Mouse (Mus musculus) spleen, postnatal 10 days (tissue): Measurements from ENCODE around the gene Pard3b.

Source experiments
- DNase-seq, 2 experiments: peaks; one replicate each; pipeline ENCODE4 v3.0.0; 2021 to 2022; ENCODE audit warnings: low spot score in 2 of 2

The Pard3b gene

DNA sequence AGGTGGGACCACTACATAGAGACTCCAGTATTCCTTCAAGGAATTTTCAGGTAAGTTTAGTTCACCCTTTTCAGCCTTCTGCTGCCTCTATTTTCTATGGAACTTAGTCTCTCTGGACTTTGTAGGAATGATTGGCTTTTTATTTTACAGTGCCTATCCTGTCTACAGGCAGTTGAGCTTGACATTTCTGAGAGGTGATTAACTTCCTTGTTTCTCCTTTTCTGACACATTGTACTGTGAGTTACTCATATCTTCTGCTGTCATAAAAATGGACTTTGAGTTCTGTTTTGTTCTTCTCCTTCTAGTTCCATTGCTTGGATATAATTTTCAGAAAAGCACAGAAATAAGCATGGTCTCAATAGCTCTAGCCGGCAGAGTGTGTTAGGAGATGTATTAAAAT is 112.4 kb downstream of the Pard3b start:
- no peak for DNase-seq

DNA sequence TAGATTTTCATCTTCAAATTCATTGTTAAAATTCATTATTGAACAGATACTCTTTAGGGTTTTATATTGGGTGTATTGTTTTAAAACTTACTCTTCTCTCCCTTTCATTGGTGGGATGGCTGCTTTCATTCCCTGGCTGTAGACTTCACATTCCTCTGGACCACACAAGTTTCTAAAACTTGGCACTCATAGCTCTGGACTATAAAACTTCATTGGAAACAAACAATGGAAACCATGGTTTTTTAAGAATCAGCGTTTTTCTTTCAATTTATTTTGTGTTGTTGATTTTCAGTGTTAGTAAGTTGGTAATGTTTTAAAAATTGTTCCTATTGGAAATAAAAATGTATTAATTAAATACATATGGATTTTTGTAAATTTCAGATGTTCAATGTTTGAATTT is 118.1 kb downstream of the Pard3b start:
- no peak for DNase-seq

- peak in 1 of 2 experiments; percentile 60 for DNase-seq
Measured at GRCm38 (mm10) chr1:61771213-61771612, 132.6 kb downstream of the Pard3b start.

GRCm38 (mm10) chr1:61778731-61779130 is 140.1 kb downstream of the Pard3b start:
- DNase-seq, result no peak

DNA sequence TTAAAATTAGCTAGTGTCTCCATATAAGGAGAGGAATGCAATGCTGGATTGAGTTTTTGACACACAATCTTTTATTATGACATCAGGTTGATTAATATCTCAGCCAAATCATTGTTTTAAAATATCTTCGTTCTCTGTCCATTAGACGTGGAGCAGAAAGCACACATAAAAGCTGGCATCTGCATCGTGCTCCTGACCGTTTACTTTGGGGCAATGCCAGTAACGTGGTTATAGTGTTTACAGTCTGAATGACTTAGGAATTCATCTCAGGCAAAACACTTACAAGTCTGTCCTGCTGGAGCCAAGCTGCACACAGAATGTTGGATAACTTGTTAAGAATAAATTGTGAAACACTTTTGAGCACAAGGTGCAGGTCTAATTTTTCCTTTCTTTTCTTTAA is 141.3 kb downstream of the Pard3b start:
- DNase-seq, result no peak

DNA sequence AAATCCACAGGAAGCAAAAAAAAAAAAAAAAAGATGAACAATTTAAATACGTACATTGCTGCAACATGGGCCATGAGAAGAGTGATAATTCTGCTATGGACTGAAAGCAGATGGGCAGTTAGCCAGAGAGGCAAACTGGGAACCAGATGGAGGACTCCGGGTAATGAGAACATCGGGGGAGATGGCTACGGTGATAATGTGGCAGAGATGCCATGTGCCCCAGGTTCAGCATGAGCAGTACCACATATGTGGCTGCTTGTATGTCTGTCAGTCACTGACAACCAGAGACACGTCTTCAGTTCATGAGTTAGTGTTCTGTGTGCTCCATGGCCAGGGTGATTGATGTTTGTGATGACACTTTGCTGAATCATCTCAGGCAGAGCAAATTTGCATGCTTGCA is 157.7 kb downstream of the Pard3b start:
- no peak for DNase-seq

GRCm38 (mm10) chr1:61820213-61820612 is 181.6 kb downstream of the Pard3b start:
- DNase-seq, result no peak

DNA sequence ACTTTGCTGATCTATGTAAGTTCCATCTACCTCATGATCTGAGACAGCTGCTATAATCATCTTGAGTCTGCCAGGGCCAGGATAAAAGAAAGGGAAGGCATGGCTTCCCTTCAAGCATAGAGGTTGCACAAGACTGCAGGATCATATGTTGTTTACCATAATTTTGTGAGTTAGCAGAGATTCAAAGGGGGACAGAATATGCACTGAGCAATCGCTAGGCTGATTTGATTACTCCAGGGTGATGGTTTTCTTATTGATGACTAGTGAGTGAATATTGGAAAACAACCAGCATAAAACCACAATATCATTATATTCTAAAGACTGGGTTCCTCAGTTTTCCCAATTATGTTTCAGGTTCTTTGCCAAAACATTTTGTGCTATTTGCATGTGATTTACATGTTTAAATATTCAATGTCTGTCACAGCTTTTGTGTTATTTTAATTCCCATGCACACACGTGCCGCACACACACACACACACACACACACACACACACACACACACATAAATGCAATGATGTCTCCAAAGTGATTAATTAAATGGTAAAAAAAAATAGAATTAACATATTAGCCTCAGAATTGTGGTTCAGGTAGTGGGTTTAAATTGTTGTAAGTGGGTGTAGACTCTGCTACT is 187.1 kb downstream of the Pard3b start:
- no peak for DNase-seq

DNA sequence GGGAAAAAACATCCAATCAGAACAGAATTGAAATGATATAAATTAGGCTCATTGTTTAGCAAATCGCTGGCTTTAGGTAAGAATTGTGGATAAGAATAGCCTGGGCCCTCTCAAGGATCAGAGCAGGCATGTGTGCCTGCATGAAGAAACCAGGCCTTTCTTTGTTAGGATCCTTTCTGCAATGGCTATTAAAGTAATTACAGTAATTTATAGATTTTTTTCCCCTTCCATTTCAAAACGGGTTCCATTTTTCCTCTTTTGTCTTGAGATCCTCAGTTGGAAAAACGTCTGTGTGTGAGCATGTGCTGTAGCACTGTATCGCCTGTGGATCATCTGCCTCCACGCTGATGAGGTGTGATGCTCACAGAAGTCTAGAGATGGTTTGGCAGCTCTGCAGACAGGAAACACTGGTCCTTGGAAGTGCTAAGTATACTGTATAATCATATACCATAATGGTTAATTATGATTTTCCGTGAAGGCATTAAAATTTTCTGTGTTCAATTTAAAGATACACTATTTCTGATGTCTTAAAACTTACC is 198.5 kb downstream of the Pard3b start:
- no peak for DNase-seq

- no peak for DNase-seq
Measured at GRCm38 (mm10) chr1:61846606-61847005, 208.0 kb downstream of the Pard3b start.

GRCm38 (mm10) chr1:61849029-61849714 is 210.5 kb downstream of the Pard3b start:
- DNase-seq, result no peak

- DNase-seq, result no peak
Measured at GRCm38 (mm10) chr1:61850471-61850870, 211.8 kb downstream of the Pard3b start.

DNA sequence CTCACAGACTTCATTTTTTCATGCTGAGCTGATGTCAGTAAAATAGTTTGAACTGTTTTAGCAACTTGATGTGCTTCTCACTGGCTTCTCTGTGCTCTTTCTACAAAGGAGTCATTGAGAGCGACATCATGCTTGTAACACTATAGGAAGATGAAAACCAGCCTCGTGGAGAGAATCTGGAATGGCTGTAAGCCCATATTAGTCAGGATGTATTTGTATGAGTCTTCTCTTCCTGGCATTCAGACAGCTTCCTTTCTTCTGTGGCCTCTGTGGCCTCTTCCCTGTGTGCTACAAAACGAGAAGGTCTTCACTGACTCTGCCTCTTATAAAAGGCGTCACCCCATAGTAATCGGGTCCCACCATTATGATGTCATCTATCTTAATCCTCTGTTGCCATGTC is 212.6 kb downstream of the Pard3b start:
- DNase-seq, result no peak

DNA sequence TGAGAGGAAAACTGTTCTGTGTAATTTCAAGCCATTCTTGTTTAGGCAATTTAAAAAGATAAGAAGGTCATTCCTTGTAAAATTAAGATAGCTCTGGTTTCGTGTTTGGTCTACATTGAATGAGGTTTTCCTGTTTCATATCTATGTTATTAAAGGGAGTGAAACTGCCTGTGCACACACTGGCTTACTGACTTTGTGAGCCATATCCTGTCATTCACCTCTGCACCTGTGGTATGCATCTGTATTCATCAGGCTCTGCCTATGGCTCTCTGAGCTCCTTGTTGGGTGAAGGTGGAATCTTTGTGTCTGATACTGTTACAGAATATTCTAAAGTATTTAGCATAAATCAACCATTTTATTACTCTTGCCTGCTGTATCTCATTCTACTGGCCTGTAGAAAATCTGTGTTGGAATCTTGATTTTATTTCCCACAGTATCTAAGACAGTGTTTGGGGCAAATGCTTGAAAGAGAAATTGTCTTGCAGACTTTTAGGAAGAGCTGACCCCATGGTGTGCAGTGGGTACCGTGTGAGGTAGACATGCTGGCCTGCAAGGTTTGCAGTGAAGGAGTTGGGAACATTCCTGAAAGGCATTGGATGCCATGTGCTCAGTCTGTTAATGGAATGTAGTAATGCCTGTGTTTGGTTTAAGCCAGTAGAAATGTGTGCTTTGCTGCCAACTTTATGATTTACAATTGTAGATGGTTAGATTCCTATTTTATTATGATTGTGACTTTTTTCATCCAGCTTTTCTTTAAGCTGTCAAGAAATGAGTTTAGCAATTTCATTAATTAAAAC is 228.9 kb downstream of the Pard3b start:
- DNase-seq, result no peak

DNA sequence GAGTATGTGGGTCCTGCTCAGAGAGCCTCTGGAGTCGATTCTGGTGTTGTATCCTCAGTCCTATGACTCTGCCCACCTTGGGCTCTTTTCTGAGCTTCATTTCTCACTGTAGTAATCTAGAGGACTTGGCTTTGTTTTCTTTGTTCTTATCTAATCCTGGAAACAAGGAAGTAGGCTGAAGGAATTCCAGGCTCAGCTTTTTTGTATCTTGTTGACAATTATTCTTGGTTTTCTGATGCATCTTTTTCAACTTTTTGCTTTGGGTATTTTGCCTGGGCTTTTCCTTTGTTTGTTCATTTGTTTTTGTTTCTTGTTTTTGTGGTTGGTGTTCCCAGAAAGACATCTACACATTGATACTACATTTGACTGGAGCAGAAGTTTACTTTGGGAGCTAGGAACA is 236.3 kb downstream of the Pard3b start:
- no peak for DNase-seq

DNA sequence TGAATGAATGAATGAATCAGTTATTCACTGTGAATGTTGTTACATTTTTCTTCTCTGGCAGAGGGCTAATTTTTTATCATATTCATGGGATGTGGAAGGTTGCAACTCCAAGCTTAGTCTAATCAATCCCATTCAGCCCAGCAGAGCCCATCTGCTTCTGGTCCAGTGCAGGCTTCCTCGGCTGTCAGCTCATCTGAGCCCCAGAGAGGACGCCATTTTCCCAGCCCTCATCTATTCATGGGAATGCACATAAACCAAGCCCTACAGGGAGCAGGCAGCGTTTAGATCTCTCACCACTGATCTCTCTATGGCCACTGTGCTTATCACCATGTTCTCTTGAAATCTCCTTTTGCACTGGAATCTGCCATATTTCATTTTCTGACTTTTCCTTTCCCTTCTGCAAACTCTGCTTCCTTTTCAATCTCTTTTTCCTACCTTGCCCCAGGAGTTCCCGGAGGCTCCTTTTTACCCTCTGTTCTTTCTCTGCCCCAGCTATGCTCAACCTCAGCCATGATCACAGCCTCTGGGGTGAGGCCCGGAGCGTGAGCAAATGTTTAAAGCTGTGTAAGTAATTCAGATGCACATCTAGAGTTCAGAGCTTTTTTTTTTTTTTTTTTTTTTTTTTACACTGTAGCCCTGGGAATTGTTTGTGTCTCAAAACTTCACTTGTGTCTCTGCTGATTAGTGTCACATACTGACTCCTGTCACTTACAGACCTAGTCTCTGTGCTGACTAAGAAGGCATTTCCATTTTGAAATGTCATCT is 241.3 kb downstream of the Pard3b start:
- DNase-seq, result no peak

GRCm38 (mm10) chr1:61896048-61896447 is 257.4 kb downstream of the Pard3b start:
- DNase-seq, result no peak

DNA sequence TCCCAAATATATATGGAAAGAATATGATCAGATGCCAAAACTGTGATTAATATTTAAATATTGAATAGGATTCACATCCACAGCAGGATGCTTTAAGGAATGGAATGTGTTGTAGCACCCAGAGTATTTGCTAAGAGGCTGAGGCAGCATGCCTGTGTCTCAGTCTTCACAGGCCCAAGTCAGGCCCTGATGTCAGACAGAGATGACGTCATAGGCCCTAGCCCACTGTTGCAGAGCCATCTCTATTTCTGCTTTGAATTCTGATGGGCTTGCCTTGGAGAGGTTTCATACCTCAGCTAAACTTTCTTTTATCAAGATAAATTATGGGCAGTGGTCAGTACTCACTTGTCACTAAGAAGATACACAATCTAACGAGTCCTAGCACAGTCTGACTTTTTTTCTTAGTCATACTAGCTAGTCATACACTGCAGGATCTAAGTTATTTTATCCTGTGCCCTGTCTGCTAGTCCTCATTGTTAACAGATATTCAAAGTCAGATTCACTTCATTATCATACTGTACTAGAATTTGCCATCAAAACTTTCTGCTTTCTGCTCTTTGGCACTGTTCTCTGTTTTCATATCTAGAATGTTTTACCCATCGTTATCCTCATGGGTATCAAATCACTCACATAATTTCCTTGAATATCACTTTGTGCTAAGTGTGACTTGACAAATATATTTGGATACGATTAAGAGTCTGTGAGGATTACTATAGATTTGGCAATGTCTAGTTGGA is 264.8 kb downstream of the Pard3b start:
- no peak for DNase-seq

GRCm38 (mm10) chr1:61904036-61904435 is 265.4 kb downstream of the Pard3b start:
- no peak for DNase-seq

- DNase-seq, result no peak
Measured at GRCm38 (mm10) chr1:61912931-61913330, 274.3 kb downstream of the Pard3b start.

DNA sequence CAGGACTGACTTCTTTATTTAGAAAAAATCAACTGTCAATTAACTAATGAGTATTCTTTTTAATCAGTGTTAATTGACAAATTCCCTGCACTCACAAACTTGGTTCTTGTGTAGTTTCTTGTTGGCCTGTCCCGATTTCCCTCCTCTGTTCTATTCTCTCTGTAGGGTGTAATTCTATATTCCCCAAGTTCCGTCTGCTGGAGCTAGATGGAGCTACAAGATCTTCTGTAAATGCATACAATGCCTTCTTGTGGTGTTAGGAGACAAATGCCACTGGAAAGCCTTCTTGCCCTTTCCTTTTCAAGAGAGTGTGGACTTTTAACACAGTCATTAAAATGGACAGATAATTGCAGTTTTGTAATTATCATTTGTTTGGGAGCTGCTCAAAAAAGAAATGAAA is 286.3 kb downstream of the Pard3b start:
- DNase-seq, result no peak
